Mouse (Mus musculus): ENCODE results near the gene Tmem51.
"Not testable (repeated sequence)": the region's sequence is repeated elsewhere in the genome, so short reads cannot be mapped to it uniquely, and the experiment has no call there.

Gene Tmem51

DNA sequence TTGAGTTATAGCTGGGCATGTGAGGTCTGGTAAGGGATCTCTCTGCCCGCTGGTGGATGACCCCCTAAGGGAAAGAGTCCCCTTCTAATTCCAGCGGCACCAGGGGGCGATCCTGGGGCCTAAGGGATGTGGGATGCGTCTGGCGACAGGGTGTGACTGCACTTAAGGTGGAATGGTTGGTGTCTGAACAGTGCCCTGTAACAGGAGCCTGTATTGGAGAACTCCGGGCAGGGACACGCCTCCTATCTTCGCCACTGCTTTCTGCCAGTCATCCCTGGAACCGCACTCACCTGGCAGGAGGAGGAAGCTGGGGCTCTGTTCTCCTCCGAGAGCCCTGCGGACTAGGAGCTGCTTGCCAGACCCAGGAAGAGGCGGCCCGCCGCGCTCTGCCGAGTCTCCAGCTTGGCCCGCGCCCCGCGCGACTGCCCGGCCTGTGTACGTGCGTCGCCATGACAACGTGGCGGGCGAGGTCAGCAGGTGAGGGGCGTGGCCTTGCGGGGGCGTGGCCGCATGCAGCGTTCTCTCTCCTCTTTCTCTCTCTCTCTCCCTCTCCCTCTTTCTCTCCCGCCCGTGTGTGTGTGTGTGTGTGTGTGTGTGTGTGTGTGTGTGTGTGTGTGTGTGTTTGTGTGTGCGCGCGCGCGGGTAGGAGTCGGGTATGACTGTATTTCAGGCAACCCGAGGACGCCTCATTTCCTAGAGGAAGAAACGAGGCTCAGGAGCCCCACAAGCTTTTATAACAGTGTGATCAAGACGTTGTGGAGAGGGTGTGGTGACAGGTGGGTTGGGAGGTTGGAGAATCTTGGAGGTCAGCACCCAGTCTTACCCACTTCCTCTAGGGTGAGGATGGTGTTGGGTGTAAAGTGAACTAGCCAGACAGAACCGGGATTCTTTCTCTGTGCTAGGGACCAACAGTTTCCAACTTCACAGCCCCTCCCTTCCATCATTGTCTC is 69.2 kb downstream of the Tmem51 start, which contains the start of gene Fhad1:
Fhad1 (minus strand) TSS at position 424 of the 950 bp plus-strand sequence.
- peak; percentile 85 for DNase-seq

DNA sequence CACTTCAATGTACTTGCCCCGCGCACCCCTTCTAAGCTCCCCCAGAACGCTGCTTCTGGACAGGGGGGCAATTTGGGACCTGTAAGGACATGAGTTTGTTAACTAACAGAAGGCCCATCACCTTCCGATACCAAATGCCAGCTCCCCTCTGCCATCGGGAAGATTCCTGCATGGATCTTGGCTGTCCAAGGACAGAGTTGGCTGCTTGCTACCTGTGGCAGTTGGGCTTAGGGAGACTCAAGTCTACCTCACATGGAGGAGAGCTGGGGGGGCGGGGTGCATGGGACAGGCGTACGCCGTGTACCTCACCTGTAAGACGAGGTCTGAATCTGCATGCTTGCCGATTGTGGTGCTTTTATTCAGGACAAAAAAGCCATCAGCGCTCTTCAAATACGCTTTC is 72.9 kb downstream of the Tmem51 start:
- DNase-seq: no peak

DNA sequence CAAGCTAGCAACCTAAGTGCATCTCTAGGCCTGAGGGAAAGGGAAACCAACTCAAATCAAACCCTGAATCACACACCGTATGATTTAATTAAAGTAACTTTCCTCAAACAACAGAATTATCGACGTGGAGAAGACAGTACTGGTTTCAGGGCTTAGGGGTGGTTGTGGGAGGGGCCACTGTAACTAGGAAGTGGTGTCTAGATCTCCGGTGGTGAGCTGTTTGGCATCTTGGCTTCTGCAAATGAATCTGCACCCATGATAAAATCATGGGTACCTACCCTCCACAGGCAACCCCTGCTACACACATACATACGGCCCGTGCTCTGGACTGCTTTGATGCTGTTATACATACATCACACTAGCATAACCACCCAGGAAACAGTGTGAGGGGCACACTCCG is 73.7 kb downstream of the Tmem51 start:
- DNase-seq: no peak

DNA sequence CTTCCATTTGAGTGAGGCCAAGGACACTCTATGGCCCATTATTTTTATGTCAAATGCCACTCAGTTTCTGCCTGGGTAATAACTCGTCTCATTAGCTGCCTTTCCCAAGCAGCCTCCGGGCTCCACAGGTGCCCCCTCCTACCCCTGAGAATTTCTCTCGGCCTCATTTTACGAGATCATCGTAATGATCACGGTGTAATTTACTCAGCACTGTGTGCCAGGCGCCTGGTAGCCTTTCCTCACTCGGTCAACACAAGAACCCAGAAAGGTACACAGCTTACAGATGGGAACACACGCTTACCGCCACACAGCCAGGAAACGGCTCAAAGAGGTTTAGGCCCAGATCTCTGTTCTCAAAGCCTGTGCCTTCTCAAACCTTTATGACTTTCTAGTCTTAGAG is 75.9 kb downstream of the Tmem51 start:
- no peak for DNase-seq

DNA sequence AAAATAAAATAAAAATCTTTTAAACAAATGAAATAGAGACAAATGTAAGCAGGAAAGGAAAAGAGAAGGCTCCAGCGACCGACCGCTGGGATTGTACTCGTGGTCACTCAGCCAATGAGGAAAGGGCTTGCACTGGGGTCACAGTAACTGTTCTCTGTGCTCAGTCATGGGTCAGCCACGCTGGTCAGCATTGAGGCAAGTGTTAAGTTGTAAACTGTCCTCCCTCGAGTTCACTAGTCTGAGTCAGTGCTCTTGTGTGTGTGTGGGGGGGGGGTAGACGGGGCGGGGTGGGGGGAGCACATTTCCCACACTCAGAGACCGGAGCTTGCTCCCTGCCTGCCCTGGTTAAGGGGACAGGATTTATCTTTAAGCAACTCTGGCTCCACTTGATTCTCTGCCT is 83.5 kb downstream of the Tmem51 start:
- DNase-seq: no peak

DNA sequence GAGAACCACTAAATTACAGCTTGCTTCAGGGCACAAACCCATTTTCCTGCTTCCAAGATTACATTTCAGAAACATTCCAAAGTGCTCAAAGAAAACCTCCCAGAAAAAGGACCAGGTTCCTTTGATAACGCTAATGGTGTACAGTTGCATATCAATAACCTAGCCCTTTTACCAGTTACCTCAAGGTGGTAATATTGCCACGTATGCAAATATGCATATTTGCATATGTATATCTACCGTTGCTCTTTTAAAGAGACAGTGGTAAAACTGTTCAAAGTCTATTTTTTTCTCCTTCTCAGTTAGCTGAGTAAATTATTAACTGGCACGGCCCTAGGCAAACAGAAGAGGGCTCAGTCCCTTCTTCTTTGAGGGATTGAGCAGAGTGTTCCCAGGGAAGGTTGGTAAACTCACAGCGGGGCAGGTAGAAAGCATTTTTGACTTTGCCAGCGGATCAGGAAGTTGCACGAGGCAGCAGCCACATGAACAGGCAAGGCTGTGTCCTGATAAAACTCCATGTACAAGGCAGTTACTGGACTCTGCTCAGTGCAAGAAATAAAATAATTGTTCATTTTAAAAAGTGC is 84.5 kb downstream of the Tmem51 start:
- DNase-seq: no peak

DNA sequence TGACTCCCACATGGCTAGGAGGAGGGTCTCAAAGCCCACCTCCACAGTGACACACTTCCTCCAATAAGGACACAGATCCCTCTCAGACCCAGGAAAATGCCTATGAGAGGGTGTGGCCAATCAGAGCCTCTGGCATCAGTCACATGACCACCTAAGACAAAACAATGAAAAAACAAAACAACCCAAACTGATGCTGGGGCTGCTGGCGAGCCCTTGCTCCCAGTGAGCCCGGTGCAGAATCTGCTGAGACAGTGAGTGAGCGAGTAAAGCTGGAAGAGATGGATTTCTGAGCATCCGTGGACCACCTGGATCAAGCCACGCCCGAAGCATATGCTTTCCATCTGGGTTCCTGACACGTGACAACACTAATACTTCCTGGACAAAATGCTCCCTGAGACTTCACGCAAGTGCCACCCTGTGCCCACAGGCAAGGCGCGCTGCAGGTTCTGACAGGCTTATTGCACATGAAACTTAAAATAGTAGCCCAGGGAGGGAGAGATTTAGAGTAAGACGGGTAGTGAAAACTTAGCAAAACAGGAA is 85.8 kb downstream of the Tmem51 start:
- no peak for DNase-seq

DNA sequence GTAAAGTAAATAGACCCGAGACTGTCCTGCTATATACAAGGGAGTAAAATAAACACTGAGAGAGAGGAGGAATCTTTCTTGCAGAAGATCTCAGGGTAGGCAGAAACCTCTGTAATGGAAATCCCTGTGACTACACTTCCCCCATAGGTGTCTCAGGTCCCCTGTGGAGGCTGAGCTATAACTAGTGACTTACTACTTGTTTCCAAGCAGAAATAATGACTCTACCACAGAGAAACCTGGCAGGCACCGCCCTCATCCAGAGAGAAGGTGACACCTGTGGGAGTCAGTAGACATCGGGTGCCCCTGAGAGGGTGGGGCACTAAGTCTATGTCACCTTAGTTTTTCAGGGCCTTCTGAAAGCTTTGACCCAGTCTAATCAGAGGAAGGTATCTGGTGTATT is 87.2 kb downstream of the Tmem51 start:
- no peak for DNase-seq

DNA sequence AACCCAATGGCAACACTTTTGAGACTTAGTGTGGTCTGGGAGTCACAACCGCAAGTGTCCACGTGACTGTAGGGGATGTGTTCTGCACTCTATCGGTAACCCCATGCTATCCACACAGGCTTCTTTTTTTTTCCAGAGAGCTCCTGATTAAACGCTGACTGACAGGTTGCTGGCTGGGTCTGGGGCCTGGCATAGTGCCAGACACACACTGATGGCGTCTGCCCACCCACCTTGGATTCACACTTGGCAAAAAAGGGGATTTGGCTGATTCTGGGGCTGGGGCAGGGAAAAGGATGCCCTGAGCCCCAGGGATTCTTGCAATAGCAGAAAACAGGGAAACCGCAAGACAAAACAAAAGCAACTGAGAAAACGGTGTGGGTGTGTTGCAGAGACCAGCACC is 88.0 kb downstream of the Tmem51 start:
- DNase-seq: no peak

DNA sequence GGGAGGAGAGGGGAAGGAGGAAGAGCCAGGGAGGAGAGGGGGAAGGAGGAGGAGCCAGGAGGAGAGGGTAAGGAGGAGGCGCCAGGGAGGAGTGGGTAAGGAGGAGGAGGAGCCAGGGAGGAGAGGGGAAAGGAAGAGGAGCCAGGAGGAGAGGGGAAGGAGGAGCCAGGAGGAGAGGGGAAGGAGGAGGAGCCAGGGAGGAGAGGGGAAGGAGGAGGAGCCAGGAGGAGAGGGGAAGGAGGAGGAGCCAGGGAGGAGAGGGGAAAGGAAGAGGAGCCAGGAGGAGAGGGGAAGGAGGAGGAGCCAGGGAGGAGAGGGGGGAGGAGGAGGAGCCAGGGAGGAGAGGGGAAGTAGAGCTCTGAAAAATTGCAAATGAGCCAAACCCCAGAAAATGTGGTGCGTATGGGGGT is 90.0 kb downstream of the Tmem51 start:
- DNase-seq: not testable (repeated sequence)

DNA sequence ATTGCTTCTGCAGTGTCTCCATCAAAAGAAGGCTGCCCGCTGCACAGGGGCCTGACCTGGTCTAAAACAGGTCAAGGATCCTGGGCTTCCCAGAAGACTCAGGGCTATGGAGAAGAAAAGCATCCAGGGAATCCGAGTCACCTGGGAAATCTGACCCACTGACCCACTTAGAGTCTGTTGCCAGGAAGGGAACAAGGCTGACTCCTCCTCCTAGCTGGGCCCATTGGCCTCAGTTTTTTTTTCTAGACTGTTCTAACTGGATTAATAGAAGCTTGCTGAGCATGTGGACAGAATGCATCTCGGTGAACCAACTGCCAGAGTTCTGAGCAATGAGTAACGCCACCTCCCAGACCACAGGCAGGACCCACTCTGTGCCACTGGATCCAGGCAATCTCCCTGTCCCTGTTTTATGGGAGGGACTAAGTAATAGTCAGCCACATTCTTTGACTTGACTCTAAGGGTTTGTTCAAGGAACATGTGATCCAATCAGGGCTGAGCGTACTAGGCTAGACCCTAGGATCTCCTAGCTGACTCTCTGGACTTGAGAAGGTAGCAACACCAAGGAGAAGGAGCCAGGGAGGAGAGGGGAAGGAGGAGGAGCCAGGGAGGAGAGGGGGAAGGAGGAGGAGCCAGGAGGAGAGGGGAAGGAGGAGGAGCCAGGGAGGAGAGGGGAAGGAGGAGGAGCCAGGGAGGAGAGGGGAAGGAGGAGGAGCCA is 90.6 kb downstream of the Tmem51 start:
- no peak for DNase-seq

DNA sequence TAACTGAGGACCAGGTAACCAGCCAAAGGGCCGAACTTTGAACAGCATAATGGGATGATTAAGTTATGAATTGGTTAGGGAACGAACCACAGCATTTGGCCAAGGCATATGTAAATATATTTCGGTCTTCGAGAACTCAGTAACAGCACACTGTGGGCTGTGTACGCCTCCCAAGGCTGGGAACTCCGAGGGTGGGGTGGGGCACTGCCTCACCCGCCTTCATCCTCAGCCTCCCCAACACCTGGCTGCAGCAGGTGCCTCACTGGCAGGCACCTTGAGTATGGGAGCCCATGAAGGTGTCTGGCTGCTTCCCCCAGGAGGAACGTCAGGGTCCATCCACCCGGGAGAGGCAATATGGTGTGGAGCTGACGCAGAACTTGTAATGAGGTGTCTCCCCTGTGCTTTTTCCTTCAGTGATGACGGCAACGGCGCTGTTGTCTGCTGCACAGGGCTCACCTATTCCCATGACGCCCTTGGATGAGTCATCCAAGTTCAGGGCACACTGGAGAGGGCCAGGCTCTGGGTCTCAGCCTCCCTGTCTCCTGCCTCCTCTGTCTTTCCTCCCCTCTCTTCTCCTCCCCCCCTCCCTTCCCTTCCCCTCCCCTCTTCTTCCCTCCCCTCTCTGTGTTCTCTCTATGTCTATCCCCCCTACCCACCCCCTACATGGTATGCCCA is 91.4 kb downstream of the Tmem51 start:
- DNase-seq: no peak

DNA sequence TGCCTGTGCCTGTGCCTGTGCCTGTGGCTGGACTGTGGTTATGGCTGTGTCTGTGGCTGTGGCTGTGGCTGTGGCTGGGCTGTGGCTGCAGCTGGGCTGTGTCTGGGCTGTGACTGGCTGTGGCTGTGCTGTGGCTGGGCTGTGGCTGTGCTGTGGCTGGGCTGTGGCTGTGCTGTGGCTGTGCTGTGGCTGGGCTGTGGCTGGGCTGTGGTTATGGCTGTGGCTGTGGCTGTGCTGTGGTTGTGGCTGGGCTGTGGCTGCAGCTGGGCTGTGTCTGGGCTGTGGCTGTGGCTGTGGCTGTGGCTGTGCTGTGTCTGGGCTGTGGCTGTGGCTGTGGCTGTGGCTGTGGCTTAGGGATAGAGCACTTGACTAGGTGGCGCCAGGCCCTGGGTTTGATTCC is 95.9 kb downstream of the Tmem51 start:
- DNase-seq: no peak

DNA sequence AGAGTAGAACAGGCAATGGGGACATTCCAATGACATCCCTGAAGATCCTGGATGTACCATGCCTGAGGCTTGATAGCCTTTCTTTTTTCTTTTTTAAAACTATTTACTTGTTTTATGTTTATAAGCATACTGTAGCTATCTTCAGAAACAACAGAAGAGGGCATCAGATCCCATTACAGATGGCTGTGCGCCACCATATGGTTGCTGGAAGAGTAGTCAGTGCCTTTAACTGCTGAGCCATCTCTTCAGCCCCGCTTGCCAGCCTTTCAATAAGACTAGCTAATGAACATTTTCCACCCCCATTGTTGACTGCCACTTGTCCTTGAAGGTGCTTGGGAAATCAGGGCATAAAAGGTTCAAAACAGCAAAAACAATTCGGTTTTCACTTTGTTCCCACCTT is 100.4 kb downstream of the Tmem51 start:
- no peak for DNase-seq

DNA sequence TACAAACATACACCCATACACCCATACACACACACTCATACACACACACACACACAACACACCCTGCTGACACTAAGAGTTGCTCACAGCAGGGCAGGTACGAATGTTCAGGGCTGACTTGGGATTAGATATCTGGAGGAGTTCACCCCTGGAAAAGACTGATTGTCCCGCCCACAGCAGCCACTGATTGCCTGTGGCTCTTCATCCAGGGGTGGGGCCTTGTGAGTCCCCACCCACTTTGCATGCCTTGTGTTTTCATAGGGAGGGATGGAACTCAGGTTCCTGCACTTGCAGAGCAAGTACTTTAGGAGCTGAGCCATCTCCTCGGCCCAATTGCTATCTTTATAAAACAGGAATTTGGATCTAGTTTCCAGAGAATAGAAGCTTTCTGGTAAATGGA is 102.6 kb downstream of the Tmem51 start:
- DNase-seq: no peak
